Mouse (Mus musculus) limb, embryonic 14.5 days (tissue): Measurements from ENCODE around the gene Ppie. TPM values are rescaled to one million over a fixed set of nuclear protein-coding genes. Genes with fewer than 3 reads are reported as not detected.

Experiments
- ATAC-seq: fragments of 200-750 bp; cut with Nextera tagmentation; 2 replicates; pipeline ENCODE4 v1.8.0; 2017; ENCODE audit warnings: low read depth, moderate number of reproducible peaks, moderate TSS enrichment; ENCODE audit not compliant: low FRiP score
- DNase-seq: peaks from one replicate; pipeline ENCODE4 v3.0.0-alpha.2; 2015; ENCODE audit warnings: low spot score
- H3K27ac ChIP-seq: fragments of 300-500 bp; sonication (generic); replicated peaks from 2 replicates; pipeline ENCODE4 v1.5.1; 2014; ENCODE audit warnings: low read depth, mild to moderate bottlenecking, low read length, moderate library complexity, mixed read lengths
- H3K27me3 ChIP-seq: fragments of 300-500 bp; sonication (generic); 2 replicates; pipeline ENCODE4 v1.6.1; 2014; ENCODE audit warnings: low read length, mixed read lengths; ENCODE audit not compliant: control insufficient read depth, insufficient read depth
- H3K36me3 ChIP-seq: fragments of 300-500 bp; sonication (generic); 2 replicates; pipeline ENCODE4 v1.6.1; 2014; ENCODE audit warnings: mild to moderate bottlenecking, low read length, moderate library complexity, mixed read lengths; ENCODE audit not compliant: control insufficient read depth, insufficient read depth
- H3K4me1 ChIP-seq: fragments of 300-500 bp; sonication (generic); 2 replicates; pipeline ENCODE4 v1.6.1; 2014; ENCODE audit warnings: antibody characterized with exemption, low read length, mixed read lengths; ENCODE audit not compliant: control insufficient read depth, insufficient read depth
- H3K4me2 ChIP-seq: fragments of 300-500 bp; sonication (generic); replicated peaks from 2 replicates; pipeline ENCODE4 v1.6.1; 2014; ENCODE audit warnings: low read depth, mild to moderate bottlenecking, low read length, moderate library complexity; ENCODE audit not compliant: severe bottlenecking
- H3K4me3 ChIP-seq: fragments of 300-500 bp; sonication (generic); replicated peaks from 2 replicates; pipeline ENCODE4 v1.5.1; 2014; ENCODE audit warnings: low read length
- H3K9ac ChIP-seq: fragments of 300-500 bp; sonication (generic); 2 replicates; pipeline ENCODE4 v1.6.1; 2014; ENCODE audit warnings: mild to moderate bottlenecking, low read depth, low read length, moderate library complexity; ENCODE audit not compliant: severe bottlenecking
- H3K9me3 ChIP-seq: fragments of 300-500 bp; sonication (generic); 2 replicates; pipeline ENCODE4 v1.6.1; 2016; ENCODE audit warnings: low read length; ENCODE audit not compliant: control insufficient read depth
- POLR2A ChIP-seq: fragments of 200-500 bp; IDR thresholded peaks from 2 replicates; pipeline ENCODE4 v1.8.0; 2012; ENCODE audit warnings: inconsistent platforms, mild to moderate bottlenecking, moderate library complexity, borderline replicate concordance; ENCODE audit not compliant: insufficient read depth, insufficient read length; ENCODE audit errors: extremely low read depth
- WGBS: fragments of 180-500 bp; shearing (Covaris S2); extraction: QIAGEN DNeasy Blood & Tissue Kit; methylation state at CpG from one replicate; pipeline ENCODE4 v1.1.7; 2014; 5-methylcytosine and 5-hydroxymethylcytosine counted together
- polyA plus RNA-seq, 2 experiments: library from polyadenylated mRNA; depleted of rRNA in 1 of 2; stranded (reverse) in 1 of 2; unstranded in 1 of 2; fragments of >200 nt; fragmentation: Nextera tagmentation in 1 of 2; extraction: Ambion mirVana in 1 of 2; gene quantifications; 2 replicates each; pipeline versions ENCODE4 v1.2.1 to v1.2.3; 2012 to 2014

The Ppie gene
- polyA plus RNA-seq, 2 experiments, result 57.6 to 96.4 TPM

DNA sequence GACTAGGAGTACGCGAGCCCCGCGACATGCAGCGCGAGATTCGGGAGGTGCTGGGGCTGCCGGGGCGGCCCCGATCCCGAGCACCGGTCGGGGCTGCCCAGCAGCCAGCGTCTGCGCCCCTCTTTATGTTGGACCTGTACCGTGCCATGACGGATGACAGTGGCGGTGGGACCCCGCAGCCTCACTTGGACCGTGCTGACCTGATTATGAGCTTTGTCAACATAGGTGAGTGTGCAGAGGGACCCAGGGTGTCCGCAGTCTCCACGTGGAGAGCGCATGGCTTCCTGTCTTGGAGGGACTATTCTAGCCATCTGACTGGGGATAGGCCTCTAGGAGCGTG lies 34.3 kb downstream of the Ppie start:
- WGBS, result 30% methylated on average over 20 of the region's 24 CpGs
- DNase-seq (no peak), ATAC-seq (no peak)
- H3K4me1 ChIP-seq, result peaks cover 6% of the 10 kb centered on the region; the same call in 1 of the 2 replicates
- peaks cover 37% of the 10 kb centered on the region for H3K27me3 ChIP-seq
- H3K27ac ChIP-seq, result no peak overlapping the region
- no peak for TF ChIP-seq POLR2A
- no peaks in the 10 kb centered on the region for H3K9me3 ChIP-seq
- H3K4me3 ChIP-seq, result peak overlapping the region; percentile 30
- no peaks in the 10 kb centered on the region for H3K36me3 ChIP-seq
- peak overlapping the region; percentile 32 for H3K4me2 ChIP-seq
- H3K9ac ChIP-seq, result no peak overlapping the region

DNA sequence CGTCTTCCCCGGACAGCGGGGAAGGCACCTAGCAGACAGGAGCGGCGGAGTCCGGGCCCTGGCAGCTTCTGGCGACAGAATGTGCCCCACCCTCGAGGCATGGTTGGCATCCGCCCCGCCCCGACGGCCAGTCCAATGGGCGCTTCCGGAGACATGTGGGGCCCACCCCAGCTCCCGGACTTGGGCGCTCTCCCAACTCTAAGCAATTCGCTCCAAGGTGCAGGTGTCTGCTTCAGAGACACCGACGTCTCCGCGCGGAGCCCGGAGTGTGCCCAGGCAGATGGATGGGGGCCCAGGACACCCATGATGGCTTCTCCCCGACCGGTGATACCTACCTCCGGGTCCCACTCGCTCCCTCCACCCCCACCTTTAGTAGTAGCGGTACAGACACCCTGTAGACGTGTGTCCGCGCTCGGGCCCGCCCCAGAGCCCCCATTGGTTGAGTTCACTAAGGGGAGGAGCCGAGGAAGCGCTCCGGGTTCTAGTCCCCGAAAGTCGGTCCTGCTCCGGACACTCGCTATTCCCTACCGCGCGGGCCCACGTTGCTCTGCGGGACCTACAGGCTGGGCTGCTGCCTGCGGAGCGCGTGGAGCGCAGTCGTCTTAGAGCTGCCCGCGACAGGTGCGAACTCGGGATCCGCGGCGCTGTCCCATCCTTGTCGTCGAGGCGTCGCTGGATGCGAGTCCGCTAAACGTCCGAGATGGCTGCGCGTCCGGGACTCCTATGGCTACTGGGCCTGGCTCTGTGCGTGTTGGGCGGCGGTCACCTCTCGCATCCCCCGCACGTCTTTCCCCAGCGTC lies 34.9 kb downstream of the Ppie start, which contains the start of gene Bmp8b:
TSS of gene Bmp8b (plus strand) at position 515 of the 800 bp plus-strand sequence.
- Histone ChIP-seq H3K9me3 (no peaks in the 10 kb centered on the region), H3K4me1 (peaks cover 6% of the 10 kb centered on the region; the same call in 1 of the 2 replicates), H3K9ac (no peak within 1 kb of the TSS), H3K4me3 (peak within 1 kb of the TSS; percentile 30), H3K27ac (no peak within 1 kb of the TSS), H3K4me2 (peak within 1 kb of the TSS; percentile 32), H3K27me3 (peaks cover 37% of the 10 kb centered on the region), H3K36me3 (no peaks in the 10 kb centered on the region)
- no peak for DNase-seq
- 6% methylated on average over 68 of the region's 75 CpGs for WGBS
- no peak for ATAC-seq
- no peak for TF ChIP-seq POLR2A

DNA sequence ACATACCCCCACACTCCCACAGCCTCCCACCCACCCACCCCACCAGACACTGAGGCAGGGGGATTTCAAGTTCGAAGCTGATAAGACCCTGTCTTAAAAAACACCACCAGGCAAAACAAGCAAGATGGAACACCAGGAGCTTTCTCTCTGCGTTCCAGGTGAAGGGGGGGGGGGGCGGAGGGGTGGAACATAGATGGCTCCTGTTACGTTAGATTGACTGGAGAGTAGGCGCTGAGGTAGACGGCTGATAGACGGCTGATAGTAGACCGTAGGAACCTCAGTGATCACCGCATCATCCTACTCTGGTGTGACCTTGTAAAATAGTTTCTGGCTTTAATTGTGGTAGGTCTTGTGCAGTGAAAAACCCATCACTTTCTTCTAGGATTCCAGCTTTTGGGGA lies 45.9 kb downstream of the Ppie start:
- no peak overlapping the region for H3K27ac ChIP-seq
- no peaks in the 10 kb centered on the region for H3K9me3 ChIP-seq
- H3K36me3 ChIP-seq, result no peaks in the 10 kb centered on the region
- H3K4me3 ChIP-seq, result no peak overlapping the region
- DNase-seq, result no peak
- WGBS, result 56% methylated on average over 9 of the region's 9 CpGs
- ATAC-seq, result no peak
- no peaks in the 10 kb centered on the region for H3K4me1 ChIP-seq
- H3K27me3 ChIP-seq, result no peaks in the 10 kb centered on the region
- H3K4me2 ChIP-seq, result no peak overlapping the region
- H3K9ac ChIP-seq, result no peak overlapping the region
- TF ChIP-seq POLR2A, result no peak

- no peak for TF ChIP-seq POLR2A
- peak; percentile 70; the same call in 1 of the 2 replicates for ATAC-seq
- Histone ChIP-seq H3K9me3 (no peaks in the 10 kb centered on the region), H3K27me3 (no peaks in the 10 kb centered on the region), H3K4me1 (no peaks in the 10 kb centered on the region), H3K9ac (no peak overlapping the region), H3K4me3 (no peak overlapping the region), H3K4me2 (peak overlapping the region; percentile 8; the same call in 1 of the 2 replicates), H3K27ac (no peak overlapping the region), H3K36me3 (no peaks in the 10 kb centered on the region)
- DNase-seq, result peak; percentile 60
- 44% methylated on average over 17 of the region's 17 CpGs for WGBS
These were observed 46.5 kb downstream of the Ppie start for GRCm38 (mm10) chr4:123093064-123093776.

DNA sequence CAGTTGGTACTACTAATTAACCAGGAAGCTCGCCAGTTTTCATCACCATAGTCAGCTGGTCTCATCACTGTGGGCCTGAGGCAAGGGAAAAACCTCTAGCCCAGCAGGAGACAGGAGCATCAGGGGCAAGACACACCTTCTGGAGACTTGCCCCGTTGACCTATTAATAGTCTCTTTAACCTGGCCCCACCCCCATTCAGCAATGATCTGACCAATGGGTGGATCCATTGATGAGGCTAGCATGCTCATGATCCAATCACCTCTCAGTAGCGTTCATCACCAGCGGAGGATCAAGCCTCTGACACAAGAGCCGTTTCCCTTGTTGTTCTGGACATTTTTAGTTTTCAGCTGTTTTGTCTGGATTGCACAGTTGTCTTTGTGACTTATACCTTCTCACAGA lies 47.1 kb downstream of the Ppie start:
- 67% methylated on average over 5 of the region's 5 CpGs for WGBS
- Histone ChIP-seq H3K4me3 (no peak overlapping the region), H3K4me1 (no peaks in the 10 kb centered on the region), H3K27me3 (no peaks in the 10 kb centered on the region), H3K9me3 (no peaks in the 10 kb centered on the region), H3K9ac (no peak overlapping the region), H3K36me3 (no peaks in the 10 kb centered on the region), H3K4me2 (no peak overlapping the region), H3K27ac (no peak overlapping the region)
- DNase-seq (no peak), ATAC-seq (peak; percentile 12; the same call in 1 of the 2 replicates)
- no peak for TF ChIP-seq POLR2A
